Mouse (Mus musculus) embryonic facial prominence, embryonic 13.5 days (tissue): Measurements from ENCODE around the gene Ttc7b. TPM values are rescaled to one million over a fixed set of nuclear protein-coding genes. Genes with fewer than 3 reads are reported as not detected.

Experiments
- ATAC-seq: fragments of 200-750 bp; cut with Nextera tagmentation; 2 replicates; pipeline ENCODE4 v1.8.0; 2017; ENCODE audit warnings: low read depth; ENCODE audit not compliant: insufficient number of reproducible peaks, insufficient read depth, low FRiP score, low TSS enrichment
- H3K27ac ChIP-seq: fragments of 300-500 bp; sonication (generic); 2 replicates; pipeline ENCODE4 v1.5.1; 2015; ENCODE audit warnings: moderate library complexity, mild to moderate bottlenecking, inconsistent platforms
- H3K27me3 ChIP-seq: fragments of 300-500 bp; sonication (generic); 2 replicates; pipeline ENCODE4 v1.6.1; 2015; ENCODE audit warnings: mild to moderate bottlenecking, inconsistent platforms
- H3K36me3 ChIP-seq: fragments of 300-500 bp; sonication (generic); 2 replicates; pipeline ENCODE4 v1.6.1; 2015; ENCODE audit warnings: mild to moderate bottlenecking, inconsistent platforms
- H3K4me1 ChIP-seq: fragments of 300-500 bp; sonication (generic); 2 replicates; pipeline ENCODE4 v1.6.1; 2015; ENCODE audit warnings: inconsistent platforms
- H3K4me2 ChIP-seq: fragments of 300-500 bp; sonication (generic); 2 replicates; pipeline ENCODE4 v1.6.1; 2015; ENCODE audit warnings: moderate library complexity, mild to moderate bottlenecking, inconsistent platforms
- H3K4me3 ChIP-seq: fragments of 300-500 bp; sonication (generic); 2 replicates; pipeline ENCODE4 v1.5.1; 2015; ENCODE audit warnings: mild to moderate bottlenecking, inconsistent platforms
- H3K9ac ChIP-seq: fragments of 300-500 bp; sonication (generic); 2 replicates; pipeline ENCODE4 v1.6.1; 2015; ENCODE audit warnings: mild to moderate bottlenecking, inconsistent platforms
- H3K9me3 ChIP-seq: fragments of 300-500 bp; sonication (generic); 2 replicates; pipeline ENCODE4 v1.6.1; 2016; ENCODE audit warnings: inconsistent platforms
- WGBS: fragments of 180-500 bp; shearing (Covaris S2); methylation state at CpG from one replicate; pipeline ENCODE4 v1.1.7; 2015; ENCODE audit warnings: mixed read lengths; 5-methylcytosine and 5-hydroxymethylcytosine counted together
- polyA plus RNA-seq: library from polyadenylated mRNA; unstranded; fragments of >200 nt; fragmentation: Nextera tagmentation; extraction: Ambion mirVana; gene quantifications from 2 replicates; pipeline ENCODE4 v1.2.1, GENCODE M21; 2015

The Ttc7b gene
- polyA plus RNA-seq, 1 experiment from 2014 or later, result 6.0 TPM

DNA sequence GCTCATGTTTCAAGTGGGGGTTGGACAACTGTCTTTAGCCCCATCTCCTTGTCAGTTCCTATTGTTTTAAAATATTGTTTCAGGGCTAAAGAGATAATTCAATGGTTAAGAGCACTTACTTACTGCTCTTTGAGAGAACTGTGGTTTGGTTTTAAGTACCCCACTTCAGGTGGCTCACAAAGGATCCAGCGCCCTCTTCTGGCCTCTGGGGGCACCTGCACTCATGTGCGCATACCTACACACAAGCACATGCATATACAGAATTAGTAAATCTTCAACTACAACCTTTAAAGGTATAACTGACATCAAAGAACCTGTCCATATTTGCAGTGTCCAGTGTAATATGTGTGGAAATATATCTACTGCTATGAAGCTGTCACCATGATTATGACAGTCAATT lies 226.2 kb downstream of the Ttc7b start:
- no peak overlapping the region; the same call in 1 of the 2 replicates for H3K27ac ChIP-seq
- WGBS, result 78% methylated on average over 2 of the region's 2 CpGs

GRCm38 (mm10) chr12:100293956-100294355 lies 226.7 kb downstream of the Ttc7b start:
- no peaks in the 10 kb centered on the region for H3K27me3 ChIP-seq
- H3K27ac ChIP-seq, result no peak overlapping the region; the same call in 1 of the 2 replicates
- 61% methylated on average over 9 of the region's 9 CpGs for WGBS
- 0 out of 2 replicates have a peak, but pooled peaks cover 1% of the 10 kb centered on the region for H3K36me3 ChIP-seq
- H3K4me2 ChIP-seq, result no peak overlapping the region
- no peak overlapping the region for H3K9ac ChIP-seq
- H3K4me3 ChIP-seq, result no peak overlapping the region
- peaks cover 36% of the 10 kb centered on the region for H3K4me1 ChIP-seq
- no peaks in the 10 kb centered on the region for H3K9me3 ChIP-seq
- ATAC-seq, result no peak

More for the DNA sequence above, 226.2 kb downstream of the Ttc7b start:
- Histone ChIP-seq H3K27me3 (no peaks in the 10 kb centered on the region), H3K4me3 (no peak overlapping the region), H3K4me1 (peaks cover 31% of the 10 kb centered on the region), H3K9ac (no peak overlapping the region), H3K36me3 (peaks cover 6% of the 10 kb centered on the region; the same call in 1 of the 2 replicates), H3K4me2 (no peak overlapping the region), H3K9me3 (no peaks in the 10 kb centered on the region)
- no peak for ATAC-seq

DNA sequence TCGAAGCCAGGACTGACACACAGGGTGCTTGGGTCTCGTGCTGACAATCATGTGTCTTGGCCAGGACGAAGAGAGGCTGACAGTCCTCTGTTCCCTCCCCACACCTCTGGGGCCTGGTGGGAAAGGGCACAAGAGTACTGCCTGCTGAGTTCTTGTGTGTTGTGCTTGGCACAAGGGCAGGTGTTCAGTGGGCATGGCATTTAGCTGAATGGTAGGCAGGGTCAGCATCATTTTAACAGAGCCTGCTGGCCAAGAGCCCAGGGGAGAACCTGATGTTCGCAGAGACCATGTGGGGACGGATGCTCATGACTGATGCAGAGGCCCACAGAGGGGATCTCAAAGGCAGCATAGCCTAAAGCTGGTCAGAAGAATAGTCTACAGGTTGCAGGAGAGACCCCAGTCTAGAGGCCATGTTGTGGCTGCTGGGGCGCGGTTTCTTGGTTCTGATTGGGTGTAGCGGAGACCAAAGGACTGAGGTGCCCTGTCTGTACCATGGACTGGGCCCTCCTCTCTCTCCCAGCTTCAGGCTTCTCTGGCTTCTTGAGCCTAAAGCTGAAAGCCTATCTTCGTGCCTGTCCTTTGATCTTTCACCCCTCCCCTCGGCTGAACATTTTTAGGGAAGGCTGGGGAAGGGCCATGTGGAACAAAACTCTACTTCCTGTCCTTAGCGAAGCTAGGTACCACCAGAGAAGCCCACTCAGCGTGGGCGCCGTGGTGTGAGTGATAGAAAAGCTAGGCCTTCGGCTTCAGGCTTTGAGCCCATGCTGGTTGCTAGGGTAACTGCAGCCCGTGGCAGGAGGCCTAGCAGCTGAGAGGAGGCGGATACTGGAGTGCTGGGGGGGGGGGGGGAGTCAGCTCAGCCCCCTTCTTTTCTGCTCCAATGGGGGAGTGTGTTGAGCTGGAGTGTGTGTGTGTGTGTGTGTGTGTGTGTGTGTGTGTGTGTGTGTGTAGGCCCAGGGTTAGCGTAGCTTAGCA lies 229.6 kb downstream of the Ttc7b start:
- no peak for ATAC-seq
- H3K4me3 ChIP-seq, result no peak overlapping the region
- no peak overlapping the region for H3K9ac ChIP-seq
- no peak overlapping the region for H3K4me2 ChIP-seq
- no peaks in the 10 kb centered on the region for H3K36me3 ChIP-seq
- no peaks in the 10 kb centered on the region for H3K9me3 ChIP-seq
- WGBS, result 43% methylated on average over 18 of the region's 18 CpGs
- peak overlapping the region; percentile 84 for H3K27ac ChIP-seq
- H3K4me1 ChIP-seq, result peaks cover 39% of the 10 kb centered on the region
- H3K27me3 ChIP-seq, result no peaks in the 10 kb centered on the region

- no peaks in the 10 kb centered on the region for H3K27me3 ChIP-seq
- H3K4me2 ChIP-seq, result peak overlapping the region; percentile 22; the same call in 1 of the 2 replicates
- no peak for ATAC-seq
- 51% methylated on average over 11 of the region's 11 CpGs for WGBS
- H3K27ac ChIP-seq, result peak overlapping the region; percentile 84
- H3K9me3 ChIP-seq, result no peaks in the 10 kb centered on the region
- H3K4me1 ChIP-seq, result peaks cover 39% of the 10 kb centered on the region
- no peak overlapping the region for H3K9ac ChIP-seq
- no peaks in the 10 kb centered on the region for H3K36me3 ChIP-seq
- no peak overlapping the region for H3K4me3 ChIP-seq
Observed at GRCm38 (mm10) chr12:100290178-100290531, 230.5 kb downstream of the Ttc7b start.

GRCm38 (mm10) chr12:100289267-100290177 lies 231.1 kb downstream of the Ttc7b start:
- Histone ChIP-seq H3K27ac (peak overlapping the region; percentile 84), H3K9ac (no peak overlapping the region), H3K4me1 (peaks cover 39% of the 10 kb centered on the region), H3K27me3 (no peaks in the 10 kb centered on the region), H3K36me3 (no peaks in the 10 kb centered on the region), H3K4me3 (no peak overlapping the region), H3K4me2 (peak overlapping the region; percentile 22; the same call in 1 of the 2 replicates), H3K9me3 (no peaks in the 10 kb centered on the region)
- ATAC-seq, result peak; percentile 63
- 22% methylated on average over 8 of the region's 8 CpGs for WGBS

GRCm38 (mm10) chr12:100288018-100288417 lies 232.6 kb downstream of the Ttc7b start:
- Histone ChIP-seq H3K27me3 (no peaks in the 10 kb centered on the region), H3K4me3 (no peak overlapping the region), H3K9me3 (no peaks in the 10 kb centered on the region), H3K9ac (no peak overlapping the region), H3K4me1 (peaks cover 32% of the 10 kb centered on the region), H3K4me2 (no peak overlapping the region), H3K27ac (no peak overlapping the region), H3K36me3 (no peaks in the 10 kb centered on the region)
- ATAC-seq, result no peak
- WGBS, result 76% methylated on average over 5 of the region's 5 CpGs

GRCm38 (mm10) chr12:100287565-100287964 lies 233.1 kb downstream of the Ttc7b start:
- H3K4me1 ChIP-seq, result peaks cover 36% of the 10 kb centered on the region
- no peaks in the 10 kb centered on the region for H3K9me3 ChIP-seq
- H3K4me2 ChIP-seq, result no peak overlapping the region
- H3K4me3 ChIP-seq, result no peak overlapping the region
- H3K27me3 ChIP-seq, result no peaks in the 10 kb centered on the region
- no peak for ATAC-seq
- no peak overlapping the region for H3K27ac ChIP-seq
- no peak overlapping the region for H3K9ac ChIP-seq
- H3K36me3 ChIP-seq, result no peaks in the 10 kb centered on the region
- WGBS, result 95% methylated on average over 2 of the region's 2 CpGs

DNA sequence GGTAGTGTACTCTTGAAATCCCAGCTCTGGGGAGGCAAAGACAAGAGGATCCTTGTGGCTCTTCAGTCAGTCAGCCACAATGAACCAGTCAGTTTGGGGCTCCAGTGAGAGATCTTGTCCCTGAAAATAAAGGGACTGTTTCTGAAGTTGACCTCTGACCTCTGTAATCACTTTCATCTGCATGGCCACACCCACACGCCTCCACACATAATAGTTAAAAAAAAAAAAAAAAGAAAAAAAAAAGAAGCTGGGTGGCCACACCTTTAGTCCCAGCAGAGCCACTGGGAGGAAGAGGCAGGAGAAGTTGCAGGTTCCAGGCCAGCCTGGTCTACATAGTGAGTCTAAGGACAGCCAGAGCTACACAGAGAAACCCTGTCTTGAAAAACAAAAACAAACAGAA lies 237.3 kb downstream of the Ttc7b start:
- no peak overlapping the region for H3K4me2 ChIP-seq
- no peak for ATAC-seq
- H3K36me3 ChIP-seq, result no peaks in the 10 kb centered on the region
- H3K9ac ChIP-seq, result no peak overlapping the region
- no peaks in the 10 kb centered on the region for H3K9me3 ChIP-seq
- H3K4me1 ChIP-seq, result peaks cover 29% of the 10 kb centered on the region
- 28% methylated on average over 1 of the region's 1 CpGs for WGBS
- peak overlapping the region; percentile 76; the same call in 1 of the 2 replicates for H3K27ac ChIP-seq
- no peaks in the 10 kb centered on the region for H3K27me3 ChIP-seq
- H3K4me3 ChIP-seq, result no peak overlapping the region

DNA sequence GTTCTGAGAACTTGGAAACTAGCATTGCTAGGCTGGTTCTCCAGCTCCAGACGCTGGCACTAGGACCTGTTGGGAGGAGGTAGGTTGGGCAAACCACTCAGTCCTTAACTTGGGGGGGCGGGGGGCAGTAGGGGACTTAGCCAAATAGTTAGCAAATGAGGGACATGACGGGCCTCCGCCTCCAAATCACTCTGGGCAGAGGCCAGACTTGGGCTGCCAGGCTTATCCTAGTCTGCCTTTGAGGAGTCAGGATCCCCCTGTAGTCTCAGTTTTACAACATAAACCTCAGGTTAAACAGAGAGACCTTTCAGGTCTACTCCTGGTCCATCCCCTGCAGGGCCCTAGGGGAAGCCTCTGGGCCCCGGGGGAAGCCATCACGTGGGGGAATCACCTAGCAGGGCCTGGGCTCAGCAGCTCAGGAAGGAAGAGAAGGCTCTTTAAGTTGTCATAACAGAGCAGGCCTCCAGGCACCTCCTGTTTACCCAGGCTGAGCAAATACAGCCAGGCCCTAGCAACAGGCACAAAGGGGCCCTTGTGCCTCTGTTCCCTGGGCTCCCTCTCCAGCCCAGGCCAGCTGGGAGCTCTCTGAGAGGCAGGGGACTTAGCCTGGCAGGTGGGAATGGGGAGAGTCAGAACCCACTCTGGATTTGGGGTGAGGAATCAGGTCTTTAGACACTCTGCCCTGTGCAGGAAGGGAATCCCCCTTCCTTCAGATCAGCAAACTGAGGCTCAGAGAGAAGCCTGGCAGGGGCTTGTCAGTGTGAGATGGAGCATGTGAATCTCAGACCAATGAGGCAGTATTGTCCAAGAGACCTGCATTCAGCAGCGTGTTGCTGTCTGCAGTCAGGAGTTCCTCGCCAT lies 238.4 kb downstream of the Ttc7b start:
- Histone ChIP-seq H3K27me3 (no peaks in the 10 kb centered on the region), H3K27ac (peak overlapping the region; percentile 76), H3K36me3 (no peaks in the 10 kb centered on the region), H3K4me3 (no peak overlapping the region), H3K4me2 (no peak overlapping the region), H3K9ac (0 out of 2 replicates have a peak overlapping the region, but pooled peaks have one; percentile 6), H3K4me1 (peaks cover 39% of the 10 kb centered on the region), H3K9me3 (no peaks in the 10 kb centered on the region)
- ATAC-seq, result peak; percentile 71
- WGBS, result 35% methylated on average over 8 of the region's 8 CpGs

DNA sequence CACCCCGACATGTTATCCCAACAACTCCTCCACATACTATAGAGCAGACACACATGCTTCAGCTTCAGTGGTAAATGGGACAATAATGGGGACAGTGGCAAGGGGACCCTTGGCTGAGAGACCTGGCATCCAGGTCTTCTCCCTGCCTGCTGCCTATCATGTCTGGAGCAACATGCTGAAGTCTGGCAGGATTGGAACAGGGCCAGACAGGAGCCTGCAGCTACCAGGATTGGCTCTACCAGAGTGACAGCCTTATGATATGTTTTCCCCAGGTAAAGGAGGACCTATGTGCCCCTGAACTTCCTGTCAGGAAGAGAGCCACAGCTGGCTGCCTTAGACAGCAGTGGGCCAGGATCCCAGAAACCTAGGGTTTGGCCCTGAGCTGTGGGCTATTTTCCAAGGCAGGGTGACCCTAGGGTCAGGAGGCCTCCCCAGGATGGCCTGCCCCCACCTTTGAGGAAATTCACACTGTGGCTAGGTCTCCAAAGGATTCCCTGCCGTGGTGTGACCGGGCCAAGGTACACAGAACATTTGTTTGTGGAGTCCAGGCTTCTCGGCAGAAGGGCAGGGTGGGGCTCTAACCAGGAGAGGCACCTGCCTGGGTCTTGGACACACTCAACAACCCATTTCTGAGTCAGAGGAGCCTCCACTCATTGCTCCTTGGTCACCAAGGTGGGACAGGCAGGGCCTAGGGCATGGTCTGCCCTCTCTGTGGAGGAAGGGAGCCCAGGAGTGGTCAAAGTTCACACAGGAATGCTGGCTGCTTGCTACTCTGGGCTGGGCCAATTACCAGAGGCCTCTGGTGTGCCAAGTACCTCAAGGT lies 239.4 kb downstream of the Ttc7b start:
- no peak for ATAC-seq
- H3K4me1 ChIP-seq, result peaks cover 50% of the 10 kb centered on the region
- no peaks in the 10 kb centered on the region for H3K27me3 ChIP-seq
- H3K4me2 ChIP-seq, result no peak overlapping the region
- H3K9ac ChIP-seq, result no peak overlapping the region
- no peak overlapping the region for H3K4me3 ChIP-seq
- no peaks in the 10 kb centered on the region for H3K9me3 ChIP-seq
- H3K36me3 ChIP-seq, result no peaks in the 10 kb centered on the region
- WGBS, result 59% methylated on average over 4 of the region's 4 CpGs
- peak overlapping the region; percentile 76 for H3K27ac ChIP-seq
